Mouse (Mus musculus): ENCODE data around the gene 5730596B20Rik.
A peak's percentile ranks its signal among the peaks of the same experiment; 100 is the strongest.

5730596B20Rik gene

GRCm38 (mm10) chr6:52177061-52177735 lies at the start of gene 5730596B20Rik:
Gene 5730596B20Rik (plus strand): TSS chr6:52177498.
- DNase-seq (ENCODE audit: low spot score) = peak; percentile 78

GRCm38 (mm10) chr6:52137841-52138535 lies 39.3 kb upstream of the 5730596B20Rik start:
- no peak for DNase-seq (ENCODE audit: low spot score)

- DNase-seq (ENCODE audit: low spot score) = no peak
Measured at GRCm38 (mm10) chr6:52138576-52138975, 38.7 kb upstream of the 5730596B20Rik start.

GRCm38 (mm10) chr6:52139115-52139514 lies 38.2 kb upstream of the 5730596B20Rik start:
- no peak for DNase-seq (ENCODE audit: low spot score)

- DNase-seq (ENCODE audit: low spot score) = no peak
Measured at GRCm38 (mm10) chr6:52150401-52150966, 26.8 kb upstream of the 5730596B20Rik start.

- DNase-seq (ENCODE audit: low spot score) = no peak
Measured at GRCm38 (mm10) chr6:52151571-52151970, 25.7 kb upstream of the 5730596B20Rik start.

DNA sequence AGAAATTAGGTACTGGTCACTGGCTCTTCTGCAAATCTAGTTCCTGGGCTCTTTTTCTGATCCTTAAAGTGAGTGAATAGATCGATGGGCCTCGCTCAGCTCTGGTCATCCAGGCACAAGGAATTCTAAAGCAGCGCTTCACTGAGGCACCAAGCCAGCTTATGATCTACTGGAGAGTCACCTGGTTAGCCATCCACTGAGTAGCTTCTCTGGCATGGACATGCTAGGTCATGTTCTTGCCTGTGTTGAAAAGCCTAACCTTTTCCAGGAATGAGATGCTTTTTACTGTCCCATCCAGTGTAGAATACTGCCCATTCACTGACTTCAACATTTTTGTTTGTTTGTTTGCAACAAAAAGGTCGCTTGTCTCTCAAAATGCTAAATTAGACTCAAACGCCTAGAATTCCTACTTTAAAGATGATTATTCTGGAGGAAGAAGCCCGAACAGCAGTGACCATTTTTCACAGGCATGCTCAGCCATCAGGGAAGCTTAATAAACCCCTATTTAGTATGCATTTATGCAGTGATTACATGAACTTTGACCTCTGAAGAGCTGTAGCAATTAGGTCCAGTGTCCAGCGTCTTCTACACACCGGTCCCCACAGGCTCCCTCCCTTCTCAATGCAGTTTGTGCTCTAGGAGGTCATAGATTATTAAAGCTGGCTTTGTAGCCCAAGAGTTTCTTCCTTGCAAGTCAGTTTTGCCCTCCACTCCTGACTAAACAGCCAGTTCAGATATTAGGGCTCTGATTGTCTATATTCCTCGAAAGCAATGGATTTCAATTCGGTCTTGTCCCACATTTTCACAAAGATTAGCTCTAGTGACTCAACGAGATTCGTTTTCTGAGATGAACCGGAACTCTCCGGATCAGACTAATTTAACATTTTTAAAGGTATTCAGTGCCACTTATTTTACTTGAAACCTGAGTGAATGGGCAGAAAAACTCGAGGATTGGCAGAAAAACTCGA lies 24.8 kb upstream of the 5730596B20Rik start:
- no peak for DNase-seq (ENCODE audit: low spot score)

DNA sequence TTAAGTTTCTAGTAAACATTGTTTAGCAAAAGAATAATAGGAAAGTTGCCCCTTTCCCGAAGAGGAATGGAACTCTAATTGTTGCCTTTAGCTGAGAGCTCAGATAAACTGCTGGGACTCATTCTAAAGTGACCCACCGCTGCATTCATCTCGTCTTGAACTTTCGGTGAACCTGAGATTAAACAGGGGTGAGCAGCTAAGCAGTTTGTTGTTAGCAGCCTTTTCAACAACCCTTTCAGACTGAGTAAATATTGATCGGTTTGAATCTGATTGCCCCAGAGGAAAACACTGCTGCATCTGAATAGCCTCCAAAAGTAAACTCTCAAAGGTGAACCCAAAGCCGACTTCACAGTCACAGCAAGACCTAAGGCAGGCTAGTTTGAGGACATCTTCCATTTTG lies 24.0 kb upstream of the 5730596B20Rik start:
- no peak for DNase-seq (ENCODE audit: low spot score)

DNA sequence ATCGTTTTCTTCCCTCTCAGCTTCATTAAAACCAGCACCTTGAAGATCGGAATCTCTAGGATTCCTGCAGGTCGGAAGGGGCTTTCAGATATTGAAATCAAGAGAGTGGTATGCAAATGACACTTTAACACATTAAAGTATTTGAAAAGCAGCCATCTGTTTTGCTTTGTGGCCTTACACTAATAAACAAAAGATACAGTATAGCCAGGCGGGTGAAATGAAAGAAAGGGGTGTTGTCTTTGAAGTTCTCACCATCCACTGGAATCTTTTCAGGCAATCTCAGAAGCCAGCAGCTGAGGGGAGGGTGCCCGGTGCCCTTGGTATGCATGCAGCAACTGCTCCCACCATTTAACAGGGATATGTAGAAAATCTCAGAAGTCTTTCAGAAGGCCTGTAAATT lies 23.3 kb upstream of the 5730596B20Rik start:
- no peak for DNase-seq (ENCODE audit: low spot score)

DNA sequence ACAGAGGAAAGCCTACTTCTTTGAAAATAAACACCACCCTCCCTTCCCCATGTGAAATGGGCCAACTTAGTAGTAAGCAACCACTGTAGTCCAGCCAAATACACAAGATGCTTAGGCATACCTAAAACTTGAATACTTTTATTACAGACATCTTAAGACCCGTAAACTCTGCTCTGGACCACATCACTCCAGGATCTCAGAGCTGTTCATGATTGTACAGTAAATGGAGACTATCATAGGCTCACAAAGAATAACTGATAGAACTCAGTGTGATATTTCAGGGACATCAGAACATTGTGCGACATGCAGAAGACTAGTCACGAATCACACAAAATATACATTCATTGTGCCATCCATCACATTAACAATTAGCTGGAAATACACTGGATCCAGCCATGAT lies 21.8 kb upstream of the 5730596B20Rik start:
- no peak for DNase-seq (ENCODE audit: low spot score)

GRCm38 (mm10) chr6:52156551-52157200 lies 20.6 kb upstream of the 5730596B20Rik start:
- DNase-seq (ENCODE audit: low spot score) = peak; percentile 4

DNA sequence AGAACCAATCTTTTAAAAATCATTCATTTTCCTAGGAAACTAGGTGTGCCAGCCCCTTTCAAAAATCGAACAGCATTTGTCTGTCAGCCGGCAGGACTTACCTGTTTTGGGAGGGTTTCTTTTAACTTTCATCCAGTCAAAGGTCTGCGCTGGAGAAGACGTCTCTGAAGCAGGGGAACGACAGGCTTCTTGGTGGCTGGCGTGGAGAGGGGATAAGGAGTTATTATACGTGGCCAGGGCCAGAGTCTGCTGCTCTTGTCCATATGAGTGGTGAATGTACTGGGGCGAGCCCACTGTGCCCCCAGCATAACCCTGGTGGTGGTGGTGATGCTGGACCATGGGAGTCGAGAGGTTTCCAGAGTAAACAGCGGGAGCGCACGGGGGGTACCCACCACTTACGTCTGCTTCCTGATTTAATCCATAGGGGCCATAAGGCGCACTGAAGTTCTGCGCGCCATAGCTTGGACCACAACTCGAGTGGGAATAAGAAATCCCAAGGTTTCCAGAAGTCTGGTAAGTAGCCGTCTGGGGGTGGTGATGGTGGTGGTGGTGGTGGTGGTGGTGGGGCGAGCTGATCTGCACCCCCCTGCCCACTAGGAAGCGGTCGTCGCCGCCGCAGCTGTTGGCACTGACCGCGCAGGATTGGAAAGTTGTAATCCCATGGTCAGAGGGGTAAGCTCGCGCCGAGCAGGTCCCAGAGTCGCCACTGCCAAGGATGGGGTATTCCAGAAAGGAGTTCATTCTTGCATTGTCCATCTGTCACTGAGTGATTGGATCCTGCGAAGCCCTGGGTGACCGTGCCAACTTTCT lies 19.6 kb upstream of the 5730596B20Rik start:
- peak; percentile 1 for DNase-seq (ENCODE audit: low spot score)

- DNase-seq (ENCODE audit: low spot score) = peak; percentile 90
Measured at GRCm38 (mm10) chr6:52158276-52159051, 18.8 kb upstream of the 5730596B20Rik start, which contains the start of gene Hoxa1. Gene Hoxa1 (minus strand): TSS chr6:52158317.

GRCm38 (mm10) chr6:52159164-52159761 lies 18.0 kb upstream of the 5730596B20Rik start:
- DNase-seq (ENCODE audit: low spot score) = peak; percentile 56

GRCm38 (mm10) chr6:52159979-52160378 lies 17.3 kb upstream of the 5730596B20Rik start:
- DNase-seq (ENCODE audit: low spot score) = peak; percentile 44

DNA sequence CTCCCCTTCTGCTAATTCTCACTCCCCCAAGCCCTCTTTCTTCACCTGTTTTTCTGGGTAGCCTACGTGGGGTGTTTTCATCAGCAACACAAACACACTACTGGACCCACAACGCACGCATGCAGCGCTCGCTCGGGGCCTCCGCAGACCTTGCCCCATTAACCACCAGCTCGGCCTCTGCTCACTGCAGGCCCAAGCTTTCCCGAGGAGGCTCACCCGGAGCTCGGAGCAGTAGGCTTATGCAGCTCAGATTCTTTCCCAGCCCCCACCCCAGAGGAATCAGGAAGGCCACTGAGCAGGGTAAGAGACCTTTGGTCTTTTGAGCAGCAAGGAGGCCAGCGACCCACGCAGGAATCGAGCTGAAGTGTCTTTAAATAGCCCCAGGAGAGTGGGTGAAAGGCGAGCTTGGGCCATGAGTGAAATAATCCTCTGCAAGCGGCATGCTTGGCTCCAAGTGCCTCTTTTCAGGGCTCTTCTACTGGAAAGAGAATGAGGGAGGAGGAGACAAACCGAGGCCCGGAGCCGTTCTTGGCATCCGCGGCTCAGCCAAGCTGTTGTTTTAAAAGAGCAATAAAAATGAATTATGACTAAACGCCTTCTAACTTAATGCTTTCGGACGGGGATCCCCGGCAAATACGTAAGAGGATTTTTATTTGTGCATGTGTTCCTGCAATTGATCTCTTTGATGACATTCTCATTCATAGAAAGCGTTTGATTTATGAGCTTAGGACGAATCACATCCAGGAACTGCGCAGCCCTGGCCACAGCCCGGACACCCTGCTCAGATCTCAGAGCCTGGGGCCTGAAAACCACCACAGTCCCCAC lies 16.6 kb upstream of the 5730596B20Rik start:
- peak; percentile 73 for DNase-seq (ENCODE audit: low spot score)

DNA sequence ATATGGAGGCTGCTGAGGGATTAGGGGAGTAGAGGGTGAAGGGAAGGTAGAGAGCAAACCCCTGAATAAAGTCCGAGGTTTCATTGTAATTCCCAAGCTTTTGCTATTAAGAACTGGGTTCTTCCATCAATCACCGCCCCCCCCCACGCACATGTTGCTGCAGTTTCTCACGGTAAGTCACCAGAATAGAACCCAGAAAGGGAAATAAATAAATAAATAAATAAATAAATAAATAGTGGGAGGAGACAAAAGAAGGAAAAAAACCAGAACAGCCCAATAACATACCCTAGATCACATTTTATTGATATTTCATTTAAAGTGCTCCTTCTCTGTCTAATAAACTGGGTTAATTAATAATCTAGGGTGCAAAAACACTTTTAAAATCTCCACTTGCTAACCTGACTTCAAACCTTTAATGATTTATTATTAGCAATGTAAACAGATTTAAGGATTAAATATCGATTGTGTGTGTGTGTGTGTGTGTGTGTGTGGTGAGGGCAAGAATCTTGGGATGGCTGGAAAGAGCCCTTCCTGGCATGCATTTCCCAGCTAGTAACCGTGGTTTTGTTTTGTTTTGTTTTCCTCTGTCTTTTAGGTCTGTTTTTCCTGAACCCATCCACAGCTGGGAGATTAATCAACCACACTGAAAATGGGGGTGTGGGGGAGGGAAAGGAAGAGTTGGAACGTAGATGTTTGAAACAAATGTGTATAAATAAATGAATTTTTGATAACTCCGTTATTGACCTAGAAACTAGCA lies 15.8 kb upstream of the 5730596B20Rik start:
- DNase-seq (ENCODE audit: low spot score) = no peak

- DNase-seq (ENCODE audit: low spot score) = no peak
Measured at GRCm38 (mm10) chr6:52162093-52162380, 15.3 kb upstream of the 5730596B20Rik start.
